Mouse (Mus musculus) layer of hippocampus, adult 18-20 months (tissue): ENCODE measurements at regions not wholly inside any gene's neighbourhood (a gene's known extent, or its start where the extent isn't known, plus 50 kb on each side); places are given as distances from the start of the nearest gene placed in this dataset.
A peak's percentile ranks its signal among the peaks of the same experiment; 100 is the strongest.

Experiments
- DNase-seq, 2 experiments: peaks; one replicate each; pipeline ENCODE4 v3.0.0; 2022; ENCODE audit warnings: low spot score in 2 of 2

DNA sequence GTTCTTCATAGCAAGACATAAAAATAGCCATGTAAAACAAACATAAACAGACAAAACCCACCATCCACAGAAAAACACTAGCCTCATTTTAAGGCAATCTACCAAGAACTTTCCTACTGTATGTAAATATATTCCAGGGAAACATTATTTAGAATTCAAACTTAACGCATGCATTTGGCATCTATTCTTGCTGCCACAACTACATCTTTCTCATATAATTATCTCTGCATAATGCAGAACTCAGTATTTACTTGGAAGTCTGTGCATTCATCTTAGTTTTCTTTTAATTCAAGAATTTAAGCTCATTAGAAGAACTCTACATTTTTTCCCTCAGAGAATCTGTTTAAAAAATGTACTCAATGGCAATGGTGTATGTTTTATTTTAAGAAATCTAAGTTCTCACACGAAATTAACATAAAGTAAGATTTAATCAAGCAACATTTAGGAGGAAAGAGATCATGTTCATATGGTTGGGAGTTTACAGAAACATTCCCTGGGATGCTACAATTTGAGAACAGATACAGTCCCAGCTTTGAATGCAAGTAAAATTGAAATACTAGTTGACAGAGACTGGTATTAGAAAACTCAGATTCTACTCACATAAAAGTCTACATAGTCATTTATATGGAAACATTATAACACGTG, 1114.7 kb downstream of the Sorcs1 start:
- no peak for DNase-seq

GRCm38 (mm10) chr19:49539445-49540407, 1138.7 kb downstream of the Sorcs1 start:
- DNase-seq, result peak; percentile 21 to 69
